Mouse (Mus musculus) lung, embryonic 14.5 days (tissue): Measurements from ENCODE around the gene Sync. TPM values are rescaled to one million over a fixed set of nuclear protein-coding genes. Genes with fewer than 3 reads are reported as not detected.

Source experiments
- ATAC-seq: fragments of 200-750 bp; cut with Nextera tagmentation; 2 replicates; pipeline ENCODE4 v1.8.0; 2017; ENCODE audit warnings: mild to moderate bottlenecking, moderate TSS enrichment, moderate library complexity; ENCODE audit not compliant: insufficient read depth
- DNase-seq: peaks from one replicate; pipeline ENCODE4 v3.0.0-alpha.2; 2015
- H3K27ac ChIP-seq: fragments of 300-500 bp; sonication (generic); 2 replicates; pipeline ENCODE4 v1.5.1; 2014; ENCODE audit warnings: low read depth, mild to moderate bottlenecking, moderate library complexity
- H3K27me3 ChIP-seq: fragments of 300-500 bp; sonication (generic); 2 replicates; pipeline ENCODE4 v1.6.1; 2014; ENCODE audit warnings: low read length, control low read depth; ENCODE audit not compliant: insufficient read depth
- H3K36me3 ChIP-seq: fragments of 300-500 bp; sonication (generic); 2 replicates; pipeline ENCODE4 v1.6.1; 2014; ENCODE audit warnings: control low read depth; ENCODE audit not compliant: insufficient read depth
- H3K4me1 ChIP-seq: fragments of 300-500 bp; sonication (generic); 2 replicates; pipeline ENCODE4 v1.6.1; 2014; ENCODE audit warnings: antibody characterized with exemption, control low read depth; ENCODE audit not compliant: insufficient read depth
- H3K4me2 ChIP-seq: fragments of 300-500 bp; sonication (generic); 2 replicates; pipeline ENCODE4 v1.6.1; 2014; ENCODE audit warnings: mild to moderate bottlenecking
- H3K4me3 ChIP-seq: fragments of 300-500 bp; sonication (generic); 2 replicates; pipeline ENCODE4 v1.5.1; 2014; ENCODE audit warnings: low read depth, low read length
- H3K9ac ChIP-seq: fragments of 300-500 bp; sonication (generic); 2 replicates; pipeline ENCODE4 v1.6.1; 2014
- H3K9me3 ChIP-seq: fragments of 300-500 bp; sonication (generic); 2 replicates; pipeline ENCODE4 v1.6.1; 2016; ENCODE audit warnings: low read depth, low read length, control low read depth
- CTCF ChIP-seq: IDR thresholded peaks from 2 replicates; pipeline ENCODE4 v1.5.1; 2016; ENCODE audit warnings: antibody characterized with exemption, low read depth
- WGBS: fragments of 180-500 bp; shearing (Covaris S2); extraction: QIAGEN DNeasy Blood & Tissue Kit; methylation state at CpG from one replicate; pipeline ENCODE4 v1.1.7; 2014; 5-methylcytosine and 5-hydroxymethylcytosine counted together
- polyA plus RNA-seq: library from polyadenylated mRNA; unstranded; fragments of >200 nt; fragmentation: Nextera tagmentation; extraction: Ambion mirVana; gene quantifications from 2 replicates; pipeline ENCODE4 v1.2.1, GENCODE M21; 2014

The Sync gene
- polyA plus RNA-seq, 1 experiment from 2014 or later = 0.33 TPM

GRCm38 (mm10) chr4:129292831-129293230, 5.4 kb downstream of the Sync start:
- WGBS = 60% methylated on average over 7 of the region's 7 CpGs
- Histone ChIP-seq H3K9me3 (no peaks in the 10 kb centered on the region), H3K27me3 (peaks cover 12% of the 10 kb centered on the region; the same call in 1 of the 2 replicates), H3K4me2 (no peak overlapping the region), H3K4me3 (no peak overlapping the region), H3K4me1 (no peaks in the 10 kb centered on the region), H3K36me3 (no peaks in the 10 kb centered on the region), H3K27ac (no peak overlapping the region), H3K9ac (no peak overlapping the region)
- TF ChIP-seq CTCF = no peak
- no peak for ATAC-seq
- DNase-seq = no peak

- H3K4me3 ChIP-seq = no peak overlapping the region
- DNase-seq = peak; percentile 13
- TF ChIP-seq CTCF = no peak
These were observed 6.3 kb downstream of the Sync start for GRCm38 (mm10) chr4:129293702-129294101.

GRCm38 (mm10) chr4:129295188-129295587, 7.8 kb downstream of the Sync start:
- Histone ChIP-seq H3K9ac (no peak overlapping the region), H3K36me3 (no peaks in the 10 kb centered on the region), H3K9me3 (no peaks in the 10 kb centered on the region), H3K27me3 (0 out of 2 replicates have a peak, but pooled peaks cover 8% of the 10 kb centered on the region), H3K4me2 (no peak overlapping the region), H3K27ac (no peak overlapping the region), H3K4me1 (no peaks in the 10 kb centered on the region), H3K4me3 (no peak overlapping the region)
- 16% methylated on average over 2 of the region's 2 CpGs for WGBS
- DNase-seq (no peak), ATAC-seq (no peak)
- TF ChIP-seq CTCF = no peak

More at GRCm38 (mm10) chr4:129293702-129294101, 6.3 kb downstream of the Sync start:
- no peaks in the 10 kb centered on the region for H3K9me3 ChIP-seq
- peak overlapping the region; percentile 26; the same call in 1 of the 2 replicates for H3K4me2 ChIP-seq
- peak overlapping the region; percentile 33 for H3K9ac ChIP-seq
- H3K27ac ChIP-seq = no peak overlapping the region
- 0 out of 2 replicates have a peak, but pooled peaks cover 8% of the 10 kb centered on the region for H3K27me3 ChIP-seq
- ATAC-seq = no peak
- H3K36me3 ChIP-seq = no peaks in the 10 kb centered on the region
- H3K4me1 ChIP-seq = no peaks in the 10 kb centered on the region
- 15% methylated on average over 16 of the region's 16 CpGs for WGBS

- WGBS = 50% methylated on average over 7 of the region's 7 CpGs
- TF ChIP-seq CTCF = no peak
- Histone ChIP-seq H3K36me3 (no peaks in the 10 kb centered on the region), H3K9me3 (no peaks in the 10 kb centered on the region), H3K27ac (no peak overlapping the region), H3K4me3 (no peak overlapping the region), H3K27me3 (0 out of 2 replicates have a peak, but pooled peaks cover 8% of the 10 kb centered on the region), H3K9ac (no peak overlapping the region), H3K4me1 (no peaks in the 10 kb centered on the region), H3K4me2 (no peak overlapping the region)
- DNase-seq = no peak
- no peak for ATAC-seq
These were observed 8.6 kb downstream of the Sync start for GRCm38 (mm10) chr4:129296066-129296465.

- no peak for TF ChIP-seq CTCF
- DNase-seq (peak; percentile 84), ATAC-seq (peak; percentile 70)
- Histone ChIP-seq H3K4me3 (no peak overlapping the region), H3K4me1 (no peaks in the 10 kb centered on the region), H3K36me3 (no peaks in the 10 kb centered on the region), H3K27me3 (0 out of 2 replicates have a peak, but pooled peaks cover 8% of the 10 kb centered on the region), H3K4me2 (no peak overlapping the region), H3K9me3 (no peaks in the 10 kb centered on the region), H3K9ac (no peak overlapping the region), H3K27ac (no peak overlapping the region)
- 47% methylated on average over 4 of the region's 4 CpGs for WGBS
These were observed 10.3 kb downstream of the Sync start for GRCm38 (mm10) chr4:129297724-129298123.

GRCm38 (mm10) chr4:129299121-129299520, 11.7 kb downstream of the Sync start:
- Histone ChIP-seq H3K4me2 (no peak overlapping the region), H3K27me3 (0 out of 2 replicates have a peak, but pooled peaks cover under 1% of the 10 kb centered on the region), H3K9me3 (no peaks in the 10 kb centered on the region), H3K36me3 (no peaks in the 10 kb centered on the region), H3K4me1 (no peaks in the 10 kb centered on the region), H3K4me3 (no peak overlapping the region), H3K9ac (no peak overlapping the region), H3K27ac (no peak overlapping the region)
- WGBS = 33% methylated on average over 10 of the region's 10 CpGs
- DNase-seq (peak; percentile 32), ATAC-seq (no peak)
- no peak for TF ChIP-seq CTCF

- no peak overlapping the region for H3K27ac ChIP-seq
- no peak for ATAC-seq
These were observed 16.0 kb downstream of the Sync start for GRCm38 (mm10) chr4:129303401-129303800.

GRCm38 (mm10) chr4:129303816-129304215, 16.4 kb downstream of the Sync start:
- DNase-seq = no peak
- ATAC-seq = no peak
- Histone ChIP-seq H3K36me3 (peaks cover 28% of the 10 kb centered on the region), H3K9me3 (no peaks in the 10 kb centered on the region), H3K4me3 (no peak overlapping the region), H3K4me2 (no peak overlapping the region), H3K4me1 (no peaks in the 10 kb centered on the region), H3K27ac (no peak overlapping the region), H3K9ac (no peak overlapping the region; the same call in 1 of the 2 replicates), H3K27me3 (no peaks in the 10 kb centered on the region)
- 80% methylated on average over 9 of the region's 9 CpGs for WGBS
- no peak for TF ChIP-seq CTCF

More at GRCm38 (mm10) chr4:129303401-129303800, 16.0 kb downstream of the Sync start:
- Histone ChIP-seq H3K9ac (no peak overlapping the region), H3K27me3 (no peaks in the 10 kb centered on the region), H3K9me3 (no peaks in the 10 kb centered on the region), H3K4me2 (no peak overlapping the region), H3K36me3 (peaks cover 24% of the 10 kb centered on the region), H3K4me1 (no peaks in the 10 kb centered on the region), H3K4me3 (no peak overlapping the region)
- no peak for DNase-seq
- WGBS = 74% methylated on average over 5 of the region's 5 CpGs
- TF ChIP-seq CTCF = no peak
